Mouse (Mus musculus): ENCODE results near the gene Mvb12b.

Mvb12b gene

DNA sequence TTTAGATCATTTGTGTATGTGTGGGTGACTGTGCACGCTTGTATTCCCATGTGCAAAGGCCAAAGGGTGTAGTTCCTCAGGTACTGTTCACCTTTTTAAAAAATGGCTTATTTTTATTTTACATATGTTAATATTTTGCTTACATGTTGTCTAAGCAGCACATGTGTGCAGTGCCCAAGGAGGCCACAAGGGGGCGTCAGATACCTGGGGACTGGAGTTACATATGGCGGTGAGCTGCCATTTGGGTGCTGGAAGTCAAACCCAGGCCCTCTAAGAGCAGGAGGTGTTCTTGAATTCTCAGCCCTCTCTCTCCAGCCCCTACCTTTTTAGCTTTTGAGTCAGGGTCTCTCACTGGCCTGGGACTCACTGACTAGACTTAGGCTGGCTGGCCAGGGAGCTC lies 188.8 kb downstream of the Mvb12b start:
- no peak for DNase-seq (ENCODE audit: low spot score in 2 of 2)

DNA sequence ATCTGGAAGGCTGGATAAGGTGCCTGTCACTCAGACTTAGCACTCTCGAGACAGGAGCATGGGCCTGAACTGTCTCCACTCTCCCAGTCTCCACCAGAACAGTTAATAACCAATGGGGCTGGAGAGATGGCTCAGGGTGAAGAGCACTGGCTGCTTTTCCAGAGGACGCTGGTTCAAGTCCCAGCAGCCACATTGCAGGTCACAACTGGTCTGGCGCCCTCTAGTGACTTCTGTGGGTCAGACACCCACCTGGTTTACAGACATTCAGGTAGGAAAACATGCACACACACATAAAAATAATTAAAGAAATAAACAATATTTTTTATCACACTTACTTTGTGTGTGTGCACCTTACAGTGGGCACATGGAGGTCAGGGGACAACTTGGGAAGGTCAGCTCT lies 191.3 kb downstream of the Mvb12b start:
- no peak for DNase-seq (ENCODE audit: low spot score in 2 of 2)

DNA sequence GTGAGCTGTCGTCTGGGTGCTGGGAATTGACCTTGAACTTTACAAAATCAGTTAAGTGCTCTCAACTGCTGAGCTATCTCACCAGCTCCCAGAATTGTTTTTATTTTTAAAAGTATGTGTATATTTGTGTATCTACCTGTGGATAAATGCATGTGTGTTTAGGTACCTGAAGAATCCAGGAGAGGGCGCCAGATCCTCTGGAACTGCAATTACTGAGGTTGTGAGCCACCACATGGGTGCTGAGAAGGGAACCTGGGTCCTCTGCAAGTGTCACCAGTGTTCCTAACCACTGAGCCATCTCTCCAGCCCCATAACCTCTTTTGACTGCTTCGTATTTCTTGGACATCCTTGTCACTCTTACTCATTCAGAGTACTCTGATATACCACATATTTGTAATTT lies 193.8 kb downstream of the Mvb12b start:
- no peak for DNase-seq (ENCODE audit: low spot score in 2 of 2)

DNA sequence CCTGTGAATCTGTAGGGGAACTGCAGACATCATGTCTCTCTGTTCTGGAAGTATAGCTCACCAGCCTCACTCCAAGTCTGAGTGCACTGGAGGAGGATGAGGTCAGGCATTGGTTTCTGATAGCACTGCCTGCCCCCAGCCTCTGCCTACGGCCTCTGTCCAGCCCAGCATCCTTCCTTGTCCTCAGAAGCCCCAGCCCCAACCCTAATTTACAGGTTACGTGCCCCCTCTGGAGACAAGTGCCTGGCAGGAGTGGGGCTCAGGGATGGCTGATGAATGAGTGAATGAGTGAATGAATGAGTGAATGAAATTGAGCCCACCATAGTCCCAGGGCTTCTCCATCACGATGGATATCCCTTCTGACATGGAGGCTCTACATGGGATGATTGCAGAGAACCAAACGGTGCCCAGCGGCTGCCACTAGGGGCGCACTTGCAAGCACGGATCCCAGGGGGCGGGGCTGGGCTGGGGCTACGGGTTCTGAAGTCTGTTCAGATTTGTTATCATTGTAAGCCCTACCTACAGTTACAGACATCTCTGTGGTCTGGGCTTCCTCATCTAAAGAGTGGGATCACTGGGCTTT lies 197.8 kb downstream of the Mvb12b start:
- peak in 1 of 2 experiments; percentile 16 for DNase-seq (ENCODE audit: low spot score in 2 of 2)

DNA sequence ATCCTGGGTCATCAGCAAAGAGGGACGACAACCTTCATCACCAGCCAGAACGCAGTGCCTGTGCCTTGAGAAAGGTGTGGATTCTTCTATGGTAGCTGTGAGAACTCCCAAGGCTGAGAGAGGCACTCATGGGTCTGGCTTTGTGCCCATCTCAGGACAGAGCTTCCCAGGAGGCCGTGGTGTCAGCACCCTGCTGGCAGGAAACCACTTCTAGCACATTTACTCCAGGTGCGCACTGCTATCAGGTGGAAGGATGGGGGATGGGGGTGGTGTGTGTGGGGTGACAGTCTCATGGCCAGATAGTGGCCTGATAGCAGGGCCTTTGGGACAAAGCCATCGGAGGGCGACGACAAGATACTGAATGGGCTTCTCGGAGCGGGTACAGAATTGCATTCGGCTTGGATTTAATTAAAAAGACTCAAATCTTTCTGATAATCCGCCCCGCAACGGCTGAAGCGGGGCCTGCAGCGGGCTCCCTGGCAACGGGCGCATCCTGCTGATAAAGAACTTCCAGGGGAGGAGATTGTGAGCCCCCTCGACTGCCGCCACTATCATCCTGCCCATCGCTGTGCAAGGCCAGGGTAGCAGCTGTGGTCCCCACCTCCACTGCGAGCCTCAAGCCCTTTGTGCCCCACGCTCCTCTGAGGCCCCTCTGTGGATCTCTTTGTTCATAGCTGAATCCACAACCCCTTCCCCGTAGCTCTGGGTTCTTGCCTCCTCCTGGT lies 198.4 kb downstream of the Mvb12b start:
- DNase-seq (ENCODE audit: low spot score in 2 of 2) = no peak

DNA sequence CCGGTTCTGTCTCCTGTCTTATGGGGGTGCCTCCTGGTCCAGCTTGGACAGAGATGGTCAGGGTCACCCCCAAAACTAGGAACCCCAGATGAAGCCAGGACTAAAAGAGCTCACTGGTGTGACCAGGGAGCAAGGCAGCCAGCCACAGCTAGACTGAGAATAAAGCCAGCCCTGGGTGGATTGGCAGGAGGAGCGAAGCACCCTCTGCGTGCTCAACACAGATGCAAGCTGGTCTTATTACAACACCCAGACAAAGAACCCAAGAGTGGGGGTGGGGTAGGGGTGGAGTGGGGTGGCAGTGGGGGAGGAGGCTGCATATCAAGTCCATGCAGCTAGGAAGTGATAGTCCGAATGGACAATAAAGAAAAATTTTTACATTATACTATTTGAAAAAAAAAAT lies 204.2 kb downstream of the Mvb12b start:
- no peak for DNase-seq (ENCODE audit: low spot score in 2 of 2)

DNA sequence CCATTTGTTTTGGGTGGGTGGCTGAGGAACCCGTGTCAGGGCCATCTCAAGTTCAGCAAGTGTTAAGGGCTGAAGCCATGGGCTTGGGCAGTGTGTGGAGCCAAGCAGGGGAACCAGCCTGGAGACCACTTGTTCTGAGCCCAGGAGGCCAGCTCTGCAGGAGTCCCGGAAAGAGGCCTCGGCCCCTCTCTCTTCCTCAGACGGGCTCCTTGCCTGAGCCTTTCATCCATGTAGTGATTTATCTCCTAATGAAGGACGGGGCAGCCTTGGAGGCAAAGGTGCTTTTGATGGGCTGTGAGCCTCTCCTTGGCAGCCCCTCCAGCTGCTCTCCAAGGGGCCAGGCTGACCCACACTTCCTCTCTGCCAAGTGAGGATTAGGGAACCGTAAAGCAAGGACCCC lies 204.7 kb downstream of the Mvb12b start:
- no peak for DNase-seq (ENCODE audit: low spot score in 2 of 2)

DNA sequence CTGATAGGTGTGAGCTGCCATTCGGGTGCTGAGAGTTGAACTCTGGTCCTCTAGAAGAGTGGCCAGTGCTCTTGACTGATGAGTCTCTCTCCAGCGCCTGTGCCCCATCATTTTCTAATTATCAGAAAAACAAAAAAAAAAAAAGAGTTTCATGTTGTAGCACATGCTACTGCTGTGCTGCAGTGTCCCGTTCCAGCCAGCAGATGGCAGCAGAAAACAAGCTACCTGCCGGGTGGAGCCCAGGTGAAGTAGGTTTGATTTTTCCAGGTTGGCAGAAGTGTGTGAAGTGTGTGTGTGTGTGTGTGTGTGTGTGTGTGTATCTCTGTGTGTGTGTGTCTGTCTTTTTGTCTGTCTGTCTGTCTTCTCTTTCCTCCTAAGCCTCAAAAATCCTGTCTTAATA lies 205.5 kb downstream of the Mvb12b start:
- peak in 1 of 2 experiments; percentile 45 for DNase-seq (ENCODE audit: low spot score in 2 of 2)
